Mouse (Mus musculus): ENCODE measurements around the gene Prkd2. TPM values are rescaled to one million over a fixed set of nuclear protein-coding genes. Genes with fewer than 3 reads are reported as not detected.

Prkd2 gene
- total and polyA plus RNA-seq, 3 experiments = 9.8 to 39.0 (median 18.0) TPM

DNA sequence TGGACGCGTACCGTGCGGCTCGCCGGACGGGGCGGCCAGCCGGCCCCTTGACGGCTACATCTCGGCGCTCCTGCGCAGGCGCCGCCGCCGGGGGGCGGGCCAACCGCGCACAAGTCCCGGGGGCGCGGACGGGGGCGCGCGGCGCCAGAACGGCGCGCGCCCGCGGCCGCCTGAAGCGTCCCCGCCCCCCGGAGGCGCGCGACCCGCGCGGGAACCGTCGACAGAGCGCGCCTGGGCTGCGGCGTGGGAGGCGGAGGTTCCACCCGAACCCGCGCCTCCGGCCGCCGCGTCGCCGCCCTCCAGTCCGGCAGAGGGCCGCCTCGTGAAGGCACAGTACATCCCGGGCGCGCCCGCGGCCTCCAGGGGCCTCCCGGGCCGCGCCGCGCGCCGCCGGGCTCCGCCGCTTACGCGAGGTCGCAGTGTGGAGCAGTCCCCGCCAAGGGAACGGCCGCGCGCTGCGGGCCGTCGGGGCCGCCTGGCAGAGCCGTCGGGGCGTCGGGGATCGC lies 42.6 kb downstream of the Prkd2 start:
- no peak overlapping the region for H3K4me3 ChIP-seq (replicated peaks in 1 of 3; ENCODE audit: low read depth in 2 of 3, low read length in 2 of 3, poor library complexity in 1 of 3)
- peaks cover 0 to 7% of the 10 kb centered on the region in 2 experiments; a peak in 1 of 4 replicates for H3K4me1 ChIP-seq (ENCODE audit: control insufficient read depth in 1 of 2, insufficient read depth in 2 of 2)
- H3K9me3 ChIP-seq (replicated peaks; ENCODE audit: low read length) = peaks cover 23% of the 10 kb centered on the region
- no peak overlapping the region for H3K4me2 ChIP-seq (ENCODE audit: insufficient read depth, low read depth, poor library complexity, severe bottlenecking)
- no peak overlapping the region for H3K9ac ChIP-seq (ENCODE audit: insufficient read depth, low read depth)
- peaks cover 12 to 71% of the 10 kb centered on the region in 2 experiments for H3K36me3 ChIP-seq (replicated peaks in 1 of 2; ENCODE audit: control insufficient read depth in 1 of 2, insufficient read depth in 1 of 2, low read length in 1 of 2)
- no peak overlapping the region for H3K27ac ChIP-seq (ENCODE audit: insufficient read depth, low read depth)
- no peak for TF ChIP-seq RAD21 (IDR thresholded peaks at IDR 0.05; ENCODE audit: low read depth, low read length)
- in situ Hi-C loops (cut with MboI; ENCODE audit: low pct_ligation_motif_present, low pct_unique_long_range_greater_than_20kb, low sequenced_read_pairs) = no loop called here
- DNase-seq (ENCODE audit: extremely low read depth) = no peak
- dilution Hi-C loops (cut with MboI; ENCODE audit: extremely low pct_ligation_motif_present, extremely low pct_unique_long_range_greater_than_20kb, low sequenced_read_pairs) = no loop called here
- H3K79me2 ChIP-seq (replicated peaks; ENCODE audit: control insufficient read depth, extremely low read depth, insufficient read depth, poor library complexity, severe bottlenecking) = no peaks in the 10 kb centered on the region
- H3K27me3 ChIP-seq (replicated peaks) = no peaks in the 10 kb centered on the region

DNA sequence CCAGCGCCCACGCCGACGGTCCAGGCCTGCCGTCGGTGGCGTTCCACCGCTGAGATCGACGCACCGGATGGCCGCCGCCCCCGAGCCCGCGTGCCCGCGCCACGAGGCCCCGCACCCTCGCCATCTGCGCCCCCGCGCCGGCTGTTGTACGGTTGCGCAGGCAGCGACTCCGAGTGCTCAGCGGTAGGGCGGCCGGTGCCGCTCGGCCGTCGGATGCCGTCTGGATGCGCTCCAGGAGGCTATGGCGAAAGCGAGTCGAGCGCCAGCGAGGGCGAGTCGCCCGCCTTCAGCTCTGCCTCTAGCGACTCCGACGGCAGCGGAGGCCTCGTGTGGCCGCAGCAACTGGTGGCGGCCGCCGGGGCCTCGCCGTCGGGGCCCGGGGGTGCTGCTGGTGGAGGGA lies 43.2 kb downstream of the Prkd2 start:
- dilution Hi-C loops (cut with MboI; ENCODE audit: extremely low pct_ligation_motif_present, extremely low pct_unique_long_range_greater_than_20kb, low sequenced_read_pairs) (no loop called here), in situ Hi-C loops (cut with MboI; ENCODE audit: low pct_ligation_motif_present, low pct_unique_long_range_greater_than_20kb, low sequenced_read_pairs) (no loop called here)
- no peak overlapping the region for H3K27ac ChIP-seq (ENCODE audit: insufficient read depth, low read depth)

DNA sequence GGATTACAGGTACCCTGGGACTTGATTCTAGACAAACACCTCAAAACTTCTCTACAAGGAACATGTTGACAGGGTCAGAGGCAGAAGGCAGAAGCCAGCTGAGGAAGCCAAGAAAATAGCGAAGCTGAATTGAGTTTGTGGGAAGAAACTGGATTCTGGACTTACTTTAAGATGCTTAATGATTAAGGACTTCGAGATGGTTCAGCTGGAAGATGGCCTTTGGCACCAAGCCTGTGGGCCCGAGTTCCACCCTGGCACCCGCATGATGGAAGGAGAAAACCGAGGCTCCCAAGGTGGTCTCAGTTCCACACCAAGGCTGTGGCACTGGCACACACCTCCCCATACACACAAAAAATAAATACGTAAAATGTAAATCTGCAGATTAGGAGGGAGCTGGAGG lies 47.8 kb downstream of the Prkd2 start:
- Histone ChIP-seq H3K79me2 (replicated peaks; ENCODE audit: control insufficient read depth, extremely low read depth, insufficient read depth, poor library complexity, severe bottlenecking) (no peaks in the 10 kb centered on the region), H3K27ac (ENCODE audit: insufficient read depth, low read depth) (no peak overlapping the region), H3K4me3 (replicated peaks in 1 of 3; ENCODE audit: low read depth in 2 of 3, low read length in 2 of 3, poor library complexity in 1 of 3) (no peak overlapping the region), H3K4me1 (ENCODE audit: control insufficient read depth in 1 of 2, insufficient read depth in 2 of 2) (peaks cover 11 to 36% of the 10 kb centered on the region in 2 experiments), H3K4me2 (ENCODE audit: insufficient read depth, low read depth, poor library complexity, severe bottlenecking) (no peak overlapping the region), H3K9me3 (replicated peaks; ENCODE audit: low read length) (peaks cover 10% of the 10 kb centered on the region), H3K9ac (ENCODE audit: insufficient read depth, low read depth) (no peak overlapping the region), H3K27me3 (replicated peaks) (peaks cover 6% of the 10 kb centered on the region), H3K36me3 (replicated peaks in 1 of 2; ENCODE audit: control insufficient read depth in 1 of 2, insufficient read depth in 1 of 2, low read length in 1 of 2) (peaks cover 8 to 27% of the 10 kb centered on the region in 2 experiments)
- dilution Hi-C loops (cut with MboI; ENCODE audit: extremely low pct_ligation_motif_present, extremely low pct_unique_long_range_greater_than_20kb, low sequenced_read_pairs) = no loop called here
- in situ Hi-C loops (cut with MboI; ENCODE audit: low pct_ligation_motif_present, low pct_unique_long_range_greater_than_20kb, low sequenced_read_pairs) = no loop called here
- no peak for TF ChIP-seq IRF4 (IDR thresholded peaks at IDR 0.05; ENCODE audit: low read depth, low read length)
- TF ChIP-seq POLR2AphosphoS2 (IDR thresholded peaks at IDR 0.05; ENCODE audit: low read depth, low read length) = no peak
- TF ChIP-seq EP300 (IDR thresholded peaks at IDR 0.05; ENCODE audit: low read length) = no peak
- no peak for TF ChIP-seq RCOR1 (conservative IDR thresholded peaks at IDR 0.05; ENCODE audit: low read depth, low read length)
- TF ChIP-seq MAX (IDR thresholded peaks at IDR 0.05; ENCODE audit: low read length) = no peak
- no peak for TF ChIP-seq HCFC1 (IDR thresholded peaks at IDR 0.05; ENCODE audit: low read depth, low read length)
- no peak for TF ChIP-seq JUN (IDR thresholded peaks at IDR 0.05; ENCODE audit: insufficient read depth, low read depth, low read length)
- TF ChIP-seq ZC3H11A (IDR thresholded peaks at IDR 0.05; ENCODE audit: low read depth, low read length) = no peak
- TF ChIP-seq GABPA (IDR thresholded peaks at IDR 0.05; ENCODE audit: insufficient replicate concordance, low read depth, low read length) = no peak
- TF ChIP-seq ZNF384 (IDR thresholded peaks at IDR 0.05; ENCODE audit: low read depth, low read length) = no peak
- TF ChIP-seq PAX5 (IDR thresholded peaks at IDR 0.05; ENCODE audit: low read length) = no peak
- TF ChIP-seq MAZ (IDR thresholded peaks at IDR 0.05; ENCODE audit: low read depth, low read length) = no peak
- no peak for TF ChIP-seq USF2 (conservative IDR thresholded peaks at IDR 0.05; ENCODE audit: low read depth, low read length)
- DNase-seq (ENCODE audit: extremely low read depth) = no peak

More for the DNA sequence above, 43.2 kb downstream of the Prkd2 start:
- peaks cover 12 to 66% of the 10 kb centered on the region in 2 experiments for H3K36me3 ChIP-seq (replicated peaks in 1 of 2; ENCODE audit: control insufficient read depth in 1 of 2, insufficient read depth in 1 of 2, low read length in 1 of 2)
- no peak overlapping the region for H3K4me2 ChIP-seq (ENCODE audit: insufficient read depth, low read depth, poor library complexity, severe bottlenecking)
- no peak overlapping the region for H3K4me3 ChIP-seq (replicated peaks in 1 of 3; ENCODE audit: low read depth in 2 of 3, low read length in 2 of 3, poor library complexity in 1 of 3)
- H3K4me1 ChIP-seq (ENCODE audit: control insufficient read depth in 1 of 2, insufficient read depth in 2 of 2) = 0 out of 4 replicates have a peak, but pooled peaks cover 0 to 4% of the 10 kb centered on the region in 2 experiments
- no peak overlapping the region for H3K9ac ChIP-seq (ENCODE audit: insufficient read depth, low read depth)
- peaks cover 23% of the 10 kb centered on the region for H3K9me3 ChIP-seq (replicated peaks; ENCODE audit: low read length)
- no peaks in the 10 kb centered on the region for H3K27me3 ChIP-seq (replicated peaks)
- TF ChIP-seq ZC3H11A (IDR thresholded peaks at IDR 0.05; ENCODE audit: low read depth, low read length) (no peak), USF2 (conservative IDR thresholded peaks at IDR 0.05; ENCODE audit: low read depth, low read length) (no peak), MAX (IDR thresholded peaks at IDR 0.05; ENCODE audit: low read length) (no peak), MEF2A (IDR thresholded peaks at IDR 0.05; ENCODE audit: borderline replicate concordance, low read depth, low read length) (no peak), JUND (conservative IDR thresholded peaks at IDR 0.05; ENCODE audit: low read depth, low read length) (no peak), SIN3A (IDR thresholded peaks at IDR 0.05; ENCODE audit: low read length) (no peak), ZKSCAN1 (IDR thresholded peaks at IDR 0.05; ENCODE audit: borderline replicate concordance, low read depth, low read length) (no peak), TCF12 (IDR thresholded peaks at IDR 0.05; ENCODE audit: low read depth, low read length) (no peak), POLR2A (IDR thresholded peaks at IDR 0.05; ENCODE audit: low read depth, low read length) (no peak), E2F4 (IDR thresholded peaks at IDR 0.05; ENCODE audit: insufficient replicate concordance, low read depth, low read length) (no peak), MYC (IDR thresholded peaks at IDR 0.05; ENCODE audit: low read depth, low read length) (no peak), NRF1 (IDR thresholded peaks at IDR 0.05; ENCODE audit: low read depth, low read length) (no peak), ETS1 (conservative IDR thresholded peaks at IDR 0.05; ENCODE audit: low read depth, low read length) (no peak)
- no peaks in the 10 kb centered on the region for H3K79me2 ChIP-seq (replicated peaks; ENCODE audit: control insufficient read depth, extremely low read depth, insufficient read depth, poor library complexity, severe bottlenecking)
- no peak for DNase-seq (ENCODE audit: extremely low read depth)
